Mouse (Mus musculus): ENCODE data around the gene A430089I19Rik. TPM values are rescaled to one million over a fixed set of nuclear protein-coding genes. Genes with fewer than 3 reads are reported as not detected.
"Not testable (repeated sequence)": the region's sequence is repeated elsewhere in the genome, so short reads cannot be mapped to it uniquely, and the experiment has no call there.

Gene A430089I19Rik
- not detected in 2 replicates for polyA plus RNA-seq (2015; fragmentation: Nextera tagmentation; extraction: Ambion mirVana)

- WGBS: 90% methylated on average over 1 of the region's 1 CpGs
- H3K36me3 ChIP-seq; H3K27me3 ChIP-seq; ATAC-seq (ENCODE audit: insufficient number of reproducible peaks, low FRiP score, low TSS enrichment, low read depth); H3K9me3 ChIP-seq (replicated peaks); H3K4me3 ChIP-seq (replicated peaks); H3K9ac ChIP-seq; H3K4me1 ChIP-seq; H3K4me2 ChIP-seq (replicated peaks); H3K27ac ChIP-seq (replicated peaks): not testable (repeated sequence)
Measured at GRCm38 (mm10) chr5:94306696-94307095, at the start of gene A430089I19Rik. Gene A430089I19Rik, minus strand, starts transcription at chr5:94306796.

DNA sequence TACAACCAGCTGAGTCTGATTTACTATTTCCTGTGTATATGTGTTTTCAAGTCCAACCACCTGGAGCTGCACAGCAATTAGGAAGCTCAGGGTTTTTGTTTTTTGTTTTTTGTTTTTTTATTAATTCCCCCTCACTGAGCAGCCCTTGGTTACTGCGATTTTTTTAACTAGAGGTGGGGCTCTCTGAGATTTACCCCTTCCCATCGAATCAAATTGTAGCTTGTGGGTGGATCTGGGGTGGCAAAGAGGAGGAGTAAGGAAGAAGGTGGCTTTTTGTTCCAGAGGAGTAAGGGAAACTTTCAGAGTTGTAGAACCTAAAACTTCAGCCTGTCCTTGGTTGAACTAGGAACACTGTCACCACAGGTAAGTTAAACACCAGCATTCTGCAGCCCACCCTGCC is 32.9 kb upstream of the A430089I19Rik start, which contains the start of gene AA792892:
AA792892 (plus strand) TSS at position 301 of the 400 bp plus-strand sequence.
- H3K36me3 ChIP-seq; H3K4me1 ChIP-seq; H3K27me3 ChIP-seq; H3K9ac ChIP-seq; H3K4me3 ChIP-seq (replicated peaks); ATAC-seq (ENCODE audit: insufficient number of reproducible peaks, low FRiP score, low TSS enrichment, low read depth); H3K27ac ChIP-seq (replicated peaks); H3K9me3 ChIP-seq (replicated peaks); H3K4me2 ChIP-seq (replicated peaks): not testable (repeated sequence)
- WGBS: no CpG with 5 or more reads among the region's 2 CpGs

DNA sequence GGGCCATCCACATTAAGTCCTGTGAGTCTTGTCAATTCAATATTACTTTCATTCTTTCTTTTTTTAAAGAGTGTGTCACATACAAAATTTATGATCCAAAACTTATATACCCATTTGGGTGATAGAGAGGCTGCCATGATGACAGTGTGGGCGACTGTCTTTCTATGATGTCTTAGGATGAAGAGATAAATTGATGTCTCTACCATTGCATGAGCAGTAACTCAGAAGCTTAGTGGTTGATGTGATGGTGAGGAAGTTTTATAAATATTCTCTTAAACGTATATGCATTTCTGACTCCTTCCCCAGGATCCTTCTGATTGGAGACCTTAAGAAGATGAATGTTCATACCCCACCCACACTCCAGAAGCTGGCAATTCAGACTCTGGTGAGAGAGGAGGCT is 7.5 kb upstream of the A430089I19Rik start, which contains the start of gene Gm6502:
Gm6502 (plus strand) TSS at position 301 of the 400 bp plus-strand sequence.
- H3K27me3 ChIP-seq; H3K4me2 ChIP-seq (replicated peaks); H3K27ac ChIP-seq (replicated peaks); ATAC-seq (ENCODE audit: insufficient number of reproducible peaks, low FRiP score, low TSS enrichment, low read depth); H3K4me3 ChIP-seq (replicated peaks); H3K9me3 ChIP-seq (replicated peaks); H3K36me3 ChIP-seq; H3K9ac ChIP-seq; H3K4me1 ChIP-seq: not testable (repeated sequence)
- no CpG with 5 or more reads among the region's 2 CpGs for WGBS

Other genes with a start within 250 kb of the A430089I19Rik start
- gene BC061212, start 236.3 kb downstream of the A430089I19Rik start, polyA plus RNA-seq (2015; fragmentation: Nextera tagmentation; extraction: Ambion mirVana): not detected in 2 replicates
- not detected in 2 replicates for gene Gm6351, start 230.4 kb downstream of the A430089I19Rik start, polyA plus RNA-seq (2015; fragmentation: Nextera tagmentation; extraction: Ambion mirVana)
- gene Gm3106, start 88.8 kb downstream of the A430089I19Rik start, polyA plus RNA-seq (2015; fragmentation: Nextera tagmentation; extraction: Ambion mirVana): not detected in 2 replicates
- gene Gm6502, start 7.6 kb upstream of the A430089I19Rik start, polyA plus RNA-seq (2015; fragmentation: Nextera tagmentation; extraction: Ambion mirVana): not detected in 2 replicates
- gene AA792892, start 33.0 kb upstream of the A430089I19Rik start, polyA plus RNA-seq (2015; fragmentation: Nextera tagmentation; extraction: Ambion mirVana): not detected in 2 replicates
- gene Gm7682, start 139.0 kb upstream of the A430089I19Rik start, polyA plus RNA-seq (2015; fragmentation: Nextera tagmentation; extraction: Ambion mirVana): not detected in 2 replicates
- gene Gm3139, start 219.5 kb upstream of the A430089I19Rik start, polyA plus RNA-seq (2015; fragmentation: Nextera tagmentation; extraction: Ambion mirVana): not detected in 2 replicates

All from embryonic facial prominence, embryonic 15.5 days (tissue).